Mouse (Mus musculus) G1E (cell line): ENCODE data around the gene Fam198b. TPM values are rescaled to one million over a fixed set of nuclear protein-coding genes. Genes with fewer than 3 reads are reported as not detected.

Experiments
- ATAC-seq: 2 replicates; pipeline ENCODE4 v1.8.0; 2016; ENCODE audit warnings: mild to moderate bottlenecking; ENCODE audit not compliant: insufficient number of reproducible peaks, poor library complexity, low FRiP score, severe bottlenecking; ENCODE audit errors: extremely low read depth
- DNase-seq: peaks from one replicate; pipeline ENCODE4 v3.0.0; 2012; ENCODE audit warnings: low spot score
- H3K27me3 ChIP-seq: 2 replicates; pipeline ENCODE4 v1.6.1; 2012; ENCODE audit warnings: mild to moderate bottlenecking, low read length, inconsistent platforms; ENCODE audit not compliant: insufficient read depth
- H3K36me3 ChIP-seq: replicated peaks from 2 replicates; pipeline ENCODE3; 2012; ENCODE audit warnings: mild to moderate bottlenecking, inconsistent platforms
- H3K4me1 ChIP-seq: 2 replicates; pipeline ENCODE4 v1.6.1; 2012; ENCODE audit warnings: low read depth, low read length, inconsistent platforms, mixed read lengths; ENCODE audit not compliant: insufficient read depth
- H3K4me3 ChIP-seq: 2 replicates; pipeline ENCODE4 v1.5.1; 2012; ENCODE audit warnings: low read depth, mild to moderate bottlenecking, inconsistent platforms, low read length, moderate library complexity, mixed read lengths
- H3K9me3 ChIP-seq: replicated peaks from 2 replicates; pipeline ENCODE4 v1.6.1; 2012; ENCODE audit warnings: inconsistent platforms
- CTCF ChIP-seq: IDR thresholded peaks from 2 replicates; pipeline ENCODE4 v1.5.1; 2012; ENCODE audit warnings: low read depth, low read length, inconsistent platforms, mixed read lengths
- GATA1 ChIP-seq: IDR thresholded peaks from 2 replicates; pipeline ENCODE4 v1.6.1; 2012; ENCODE audit warnings: borderline replicate concordance, low read length, inconsistent platforms, mixed read lengths
- GATA2 ChIP-seq: IDR thresholded peaks from 2 replicates; pipeline ENCODE4 v1.6.1; 2012; ENCODE audit warnings: low read depth, low read length, inconsistent platforms, borderline replicate concordance
- POLR2AphosphoS5 ChIP-seq: IDR thresholded peaks from 2 replicates; pipeline ENCODE4 v1.6.1; 2012; ENCODE audit warnings: low read depth, low read length, inconsistent platforms; ENCODE audit not compliant: insufficient replicate concordance
- TAL1 ChIP-seq: conservative IDR thresholded peaks from 2 replicates; pipeline ENCODE4 v1.6.1; 2012; ENCODE audit warnings: low read depth, low read length, inconsistent platforms, mixed read lengths
- polyA plus RNA-seq: library from polyadenylated mRNA; stranded (reverse); fragments of >175 nt; gene quantifications from 2 replicates; pipeline ENCODE4 v1.2.3, GENCODE M21; 2012
- total RNA-seq, 2 experiments: library from RNA; stranded (forward) in 1 of 2; stranded (reverse) in 1 of 2; fragments of 200-1000 nt in 1 of 2; fragments of >200 nt in 1 of 2; fragmentation: Nextera tagmentation in 1 of 2; gene quantifications; 2 replicates each; pipeline ENCODE4 v1.2.3; 2014 to 2017

Gene Fam198b
- total and polyA plus RNA-seq, 3 experiments, result 3.6 to 207 (median 102) TPM

GRCm38 (mm10) chr3:79977656-79978450, 93.5 kb downstream of the Fam198b start:
- ATAC-seq, result no peak

GRCm38 (mm10) chr3:79980714-79981113, 96.4 kb downstream of the Fam198b start:
- TF ChIP-seq CTCF, result no peak
- no peak for TF ChIP-seq GATA2
- no peak for TF ChIP-seq GATA1
- TF ChIP-seq TAL1, result no peak
- no peak for TF ChIP-seq POLR2AphosphoS5
- no peak for DNase-seq
- no peak for ATAC-seq
- Histone ChIP-seq H3K27me3 (no peaks in the 10 kb centered on the region), H3K4me1 (peaks cover 43% of the 10 kb centered on the region), H3K36me3 (no peaks in the 10 kb centered on the region), H3K4me3 (no peak overlapping the region), H3K9me3 (no peaks in the 10 kb centered on the region)

More at GRCm38 (mm10) chr3:79977656-79978450, 93.5 kb downstream of the Fam198b start:
- Histone ChIP-seq H3K4me1 (peaks cover 20% of the 10 kb centered on the region), H3K9me3 (no peaks in the 10 kb centered on the region), H3K4me3 (no peak overlapping the region), H3K36me3 (no peaks in the 10 kb centered on the region), H3K27me3 (no peaks in the 10 kb centered on the region)
- TF ChIP-seq TAL1, result no peak
- TF ChIP-seq POLR2AphosphoS5, result no peak
- no peak for TF ChIP-seq GATA2
- no peak for TF ChIP-seq GATA1
- TF ChIP-seq CTCF, result no peak
- DNase-seq, result no peak

GRCm38 (mm10) chr3:79983961-79984419, 99.7 kb downstream of the Fam198b start:
- DNase-seq, result peak; percentile 50
- Histone ChIP-seq H3K36me3 (no peaks in the 10 kb centered on the region), H3K4me1 (peaks cover 40% of the 10 kb centered on the region), H3K27me3 (no peaks in the 10 kb centered on the region), H3K9me3 (no peaks in the 10 kb centered on the region), H3K4me3 (no peak overlapping the region; the same call in 1 of the 2 replicates)
- ATAC-seq, result peak; percentile 85
- peak; percentile 87 for TF ChIP-seq TAL1
- TF ChIP-seq GATA2, result peak; percentile 93
- no peak for TF ChIP-seq GATA1
- no peak for TF ChIP-seq CTCF

GRCm38 (mm10) chr3:79984542-79984941, 100.2 kb downstream of the Fam198b start:
- ATAC-seq (peak; percentile 70), DNase-seq (peak; percentile 27)
- no peaks in the 10 kb centered on the region for H3K9me3 ChIP-seq
- H3K4me3 ChIP-seq, result no peak overlapping the region
- H3K27me3 ChIP-seq, result no peaks in the 10 kb centered on the region
- H3K4me1 ChIP-seq, result peaks cover 40% of the 10 kb centered on the region
- no peaks in the 10 kb centered on the region for H3K36me3 ChIP-seq
- no peak for TF ChIP-seq TAL1
- TF ChIP-seq GATA1, result no peak
- TF ChIP-seq CTCF, result no peak
- no peak for TF ChIP-seq POLR2AphosphoS5
- TF ChIP-seq GATA2, result no peak

- H3K27me3 ChIP-seq, result no peaks in the 10 kb centered on the region
- ATAC-seq, result no peak
- H3K4me1 ChIP-seq, result peaks cover 20% of the 10 kb centered on the region
- DNase-seq, result no peak
- H3K9me3 ChIP-seq, result no peaks in the 10 kb centered on the region
- H3K4me3 ChIP-seq, result no peak overlapping the region
- H3K36me3 ChIP-seq, result no peaks in the 10 kb centered on the region
- TF ChIP-seq POLR2AphosphoS5 (no peak), GATA2 (no peak), CTCF (no peak), TAL1 (no peak), GATA1 (no peak)
Measured at GRCm38 (mm10) chr3:79989250-79989649, 104.9 kb downstream of the Fam198b start.

GRCm38 (mm10) chr3:79989911-79990310, 105.6 kb downstream of the Fam198b start:
- Histone ChIP-seq H3K9me3 (no peaks in the 10 kb centered on the region), H3K27me3 (no peaks in the 10 kb centered on the region), H3K4me3 (no peak overlapping the region), H3K4me1 (peaks cover 21% of the 10 kb centered on the region), H3K36me3 (no peaks in the 10 kb centered on the region)
- ATAC-seq (no peak), DNase-seq (no peak)
- no peak for TF ChIP-seq CTCF
- no peak for TF ChIP-seq GATA2
- no peak for TF ChIP-seq TAL1
- no peak for TF ChIP-seq GATA1
- TF ChIP-seq POLR2AphosphoS5, result no peak
